Mouse (Mus musculus) testis, adult 2 months (tissue): ENCODE results near the gene Oas3.
"Not testable (repeated sequence)": the region's sequence is repeated elsewhere in the genome, so short reads cannot be mapped to it uniquely, and the experiment has no call there.

Source experiments
- CTCF ChIP-seq: fragments of 200-500 bp; IDR thresholded peaks from 2 replicates; pipeline ENCODE4 v1.5.1; 2012; ENCODE audit warnings: low read depth, mild to moderate bottlenecking, inconsistent platforms, low read length, moderate library complexity; ENCODE audit not compliant: control insufficient read depth, insufficient read depth, insufficient replicate concordance
- POLR2A ChIP-seq: fragments of 200-500 bp; IDR thresholded peaks from 2 replicates; pipeline ENCODE4 v1.6.1; 2012; ENCODE audit warnings: low read depth, mild to moderate bottlenecking, inconsistent platforms, low read length, moderate library complexity; ENCODE audit not compliant: control insufficient read depth

GRCm38 (mm10) chr5:120798147-120798546, 20.7 kb upstream of the Oas3 start:
- TF ChIP-seq CTCF, POLR2A: not testable (repeated sequence)
